Mouse (Mus musculus): ENCODE measurements at regions not wholly inside any gene's neighbourhood (a gene's known extent, or its start where the extent isn't known, plus 50 kb on each side); places are given as distances from the start of the nearest gene placed in this dataset.
"Not testable (repeated sequence)": the region's sequence is repeated elsewhere in the genome, so short reads cannot be mapped to it uniquely, and the experiment has no call there.

- Histone ChIP-seq H3K27ac (replicated peaks; ENCODE audit: low read depth, low read length) (peak overlapping the region; percentile 3; the same call in 1 of the 2 replicates), H3K4me3 (ENCODE audit: insufficient read depth, low read depth, low read length) (no peak overlapping the region)
These were observed 94.7 kb upstream of the Fam181b start for GRCm38 (mm10) chr7:92984701-92985682.

GRCm38 (mm10) chr7:92985683-92986070 lies 94.0 kb upstream of the Fam181b start:
- Histone ChIP-seq H3K4me1 (ENCODE audit: control insufficient read depth, insufficient read depth, insufficient read length, low read length) (no peaks in the 10 kb centered on the region), H3K4me3 (ENCODE audit: insufficient read depth, low read depth, low read length) (no peak overlapping the region), H3K27ac (replicated peaks; ENCODE audit: low read depth, low read length) (no peak overlapping the region)

More at GRCm38 (mm10) chr7:92984701-92985682, 94.7 kb upstream of the Fam181b start:
- H3K4me1 ChIP-seq (ENCODE audit: control insufficient read depth, insufficient read depth, insufficient read length, low read length), result no peaks in the 10 kb centered on the region

DNA sequence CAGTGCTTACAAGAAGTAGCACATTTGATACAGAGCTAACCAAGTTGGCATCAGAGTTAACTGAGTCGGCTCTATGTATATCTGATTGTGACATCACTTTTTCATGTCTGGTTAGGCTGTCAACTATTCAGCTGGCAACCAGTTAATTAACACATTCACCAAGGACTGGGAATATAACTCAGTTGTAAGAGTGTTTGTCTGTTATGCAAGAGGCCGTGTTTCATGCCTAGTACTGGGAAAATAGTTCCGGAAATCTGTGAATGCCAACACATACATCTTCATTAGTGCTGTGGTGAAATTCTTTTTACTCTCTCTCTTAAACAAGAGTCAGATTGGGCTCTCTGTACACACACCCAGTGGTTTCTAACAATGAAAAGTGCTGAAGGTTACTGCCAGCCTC lies 80.8 kb upstream of the Fam181b start:
- no peak overlapping the region for H3K27ac ChIP-seq (replicated peaks; ENCODE audit: low read depth, low read length)
- no peak overlapping the region for H3K4me3 ChIP-seq (ENCODE audit: insufficient read depth, low read depth, low read length)
- no peaks in the 10 kb centered on the region for H3K4me1 ChIP-seq (ENCODE audit: control insufficient read depth, insufficient read depth, insufficient read length, low read length)

- H3K4me1 ChIP-seq (ENCODE audit: control insufficient read depth, insufficient read depth, insufficient read length, low read length); H3K27ac ChIP-seq (replicated peaks; ENCODE audit: low read depth, low read length); H3K4me3 ChIP-seq (ENCODE audit: insufficient read depth, low read depth, low read length): not testable (repeated sequence)
These were observed 72.9 kb upstream of the Fam181b start for GRCm38 (mm10) chr7:93006694-93007231.

- no peaks in the 10 kb centered on the region; the same call in 1 of the 2 replicates for H3K4me1 ChIP-seq (ENCODE audit: control insufficient read depth, insufficient read depth, insufficient read length, low read length)
- 0 out of 2 replicates have a peak overlapping the region, but pooled peaks have one; percentile 37 for H3K27ac ChIP-seq (replicated peaks; ENCODE audit: low read depth, low read length)
- no peak overlapping the region for H3K4me3 ChIP-seq (ENCODE audit: insufficient read depth, low read depth, low read length)
These were observed 71.9 kb upstream of the Fam181b start for GRCm38 (mm10) chr7:93007721-93008120.

DNA sequence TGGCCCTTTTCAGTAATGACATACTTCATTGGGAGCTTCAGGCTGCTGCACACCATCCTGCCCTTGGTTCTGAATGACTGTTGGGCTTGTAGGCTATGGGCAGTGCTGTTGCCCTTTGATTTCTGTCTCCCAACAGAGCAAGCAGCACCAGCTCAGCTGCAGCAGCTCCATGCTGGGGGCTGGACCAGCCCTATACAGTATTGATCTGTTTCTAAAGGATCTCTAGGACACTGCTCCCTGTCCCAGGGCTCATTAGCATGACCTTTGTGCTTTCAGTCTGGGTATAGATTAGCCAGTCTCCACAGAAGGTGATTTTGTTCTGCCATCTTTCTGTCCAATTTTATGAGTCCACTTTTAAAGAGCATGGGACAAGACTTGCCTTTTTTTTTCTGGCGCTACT lies 60.3 kb upstream of the Fam181b start:
- Histone ChIP-seq H3K27ac (replicated peaks; ENCODE audit: low read depth, low read length) (no peak overlapping the region), H3K4me1 (ENCODE audit: control insufficient read depth, insufficient read depth, insufficient read length, low read length) (no peaks in the 10 kb centered on the region), H3K4me3 (ENCODE audit: insufficient read depth, low read depth, low read length) (no peak overlapping the region)

- H3K4me3 ChIP-seq (ENCODE audit: insufficient read depth, low read depth, low read length), result no peak overlapping the region
- H3K27ac ChIP-seq (replicated peaks; ENCODE audit: low read depth, low read length), result no peak overlapping the region
- H3K4me1 ChIP-seq (ENCODE audit: control insufficient read depth, insufficient read depth, insufficient read length, low read length), result no peaks in the 10 kb centered on the region
These were observed 56.1 kb upstream of the Fam181b start for GRCm38 (mm10) chr7:93023489-93024130.

GRCm38 (mm10) chr7:93026231-93026630 lies 53.4 kb upstream of the Fam181b start:
- Histone ChIP-seq H3K4me3 (ENCODE audit: insufficient read depth, low read depth, low read length) (no peak overlapping the region), H3K4me1 (ENCODE audit: control insufficient read depth, insufficient read depth, insufficient read length, low read length) (no peaks in the 10 kb centered on the region), H3K27ac (replicated peaks; ENCODE audit: low read depth, low read length) (no peak overlapping the region)

Measured in brown adipose tissue, adult 24 weeks (tissue).